Mouse (Mus musculus) thymus, adult 2 months (tissue): ENCODE measurements around the gene Slc19a1.

Experiments
- CTCF ChIP-seq: fragments of 200-500 bp; IDR thresholded peaks from 2 replicates; pipeline ENCODE4 v1.5.1; 2012; ENCODE audit warnings: mild to moderate bottlenecking, control low read depth, low read length, moderate library complexity, borderline replicate concordance; ENCODE audit not compliant: control insufficient read depth, poor library complexity, insufficient read depth; ENCODE audit errors: extremely low read depth
- POLR2A ChIP-seq: fragments of 200-500 bp; IDR thresholded peaks from 2 replicates; pipeline ENCODE4 v1.6.1; 2012; ENCODE audit warnings: mild to moderate bottlenecking, low read length, control low read depth, moderate library complexity; ENCODE audit not compliant: control insufficient read depth, poor library complexity, insufficient read depth; ENCODE audit errors: extremely low read depth

GRCm38 (mm10) chr10:77026944-77027343 lies 5.1 kb upstream of the Slc19a1 start:
- TF ChIP-seq CTCF (no peak), POLR2A (no peak)
